Mouse (Mus musculus): ENCODE measurements around the gene 4930544D05Rik.

DNA sequence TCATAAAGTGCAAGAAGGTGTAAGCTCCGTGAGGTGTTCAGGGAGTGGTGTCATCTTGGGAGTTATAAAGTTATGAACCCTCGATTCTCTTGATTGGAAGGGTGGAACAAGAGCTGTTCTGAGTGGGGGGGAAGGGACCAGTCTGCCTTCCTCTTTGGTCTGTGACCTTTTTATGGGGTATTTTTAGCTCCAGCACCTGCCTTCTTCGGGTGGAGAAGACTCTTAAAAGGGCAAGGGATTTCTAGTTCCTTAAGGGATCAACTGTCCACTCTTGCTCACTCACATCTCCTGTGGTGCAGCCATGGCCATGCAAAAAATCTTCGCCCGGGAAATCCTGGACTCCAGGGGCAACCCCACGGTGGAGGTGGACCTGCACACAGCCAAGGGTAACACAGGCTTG, 41.9 kb downstream of the 4930544D05Rik start:
- TF ChIP-seq CTCF (IDR thresholded peaks at IDR 0.05; ENCODE audit: extremely low read depth, insufficient read length, insufficient replicate concordance, low read depth, low read length) (no peak), POLR2A (IDR thresholded peaks at IDR 0.05; ENCODE audit: low read depth, low read length) (no peak)
